Mouse (Mus musculus) neutrophil, adult 59 days (primary cell): ENCODE measurements around the gene Prl3a1. TPM values are rescaled to one million over a fixed set of nuclear protein-coding genes. Genes with fewer than 3 reads are reported as not detected.

Experiments used
- total RNA-seq, 2 experiments: library from RNA; stranded (reverse); gene quantifications; 1 replicate in 1 of 2; 2 replicates in 1 of 2; pipeline ENCODE4 v1.2.4; 2023

Prl3a1 gene
- total RNA-seq = not detected

GRCm38 (mm10) chr13:27259136-27259535, at the start of gene Prl3a1:
Gene Prl3a1 (plus strand): TSS chr13:27259436.

GRCm38 (mm10) chr13:27241547-27241946, 17.7 kb upstream of the Prl3a1 start, which contains the start of gene Prl3b1:
Gene Prl3b1 (plus strand): TSS chr13:27241847.

GRCm38 (mm10) chr13:27312334-27313225, 53.3 kb downstream of the Prl3a1 start, which contains the start of gene Prl6a1:
Gene Prl6a1 (plus strand): TSS chr13:27312627.

Other genes with a start within 250 kb of the Prl3a1 start
- gene Prl, start 201.9 kb upstream of the Prl3a1 start, total RNA-seq = not detected
- gene Prl3d1, start 165.2 kb upstream of the Prl3a1 start, total RNA-seq = not detected
- gene Prl3d2, start 137.7 kb upstream of the Prl3a1 start, total RNA-seq = not detected
- gene Prl3d3, start 102.6 kb upstream of the Prl3a1 start, total RNA-seq = not detected
- not detected for gene Prl3c1, start 62.8 kb upstream of the Prl3a1 start, total RNA-seq
- gene Prl3b1, start 17.6 kb upstream of the Prl3a1 start, total RNA-seq = not detected
- gene Prl6a1, start 53.2 kb downstream of the Prl3a1 start, total RNA-seq = not detected
- not detected for gene Prl8a2, start 86.2 kb downstream of the Prl3a1 start, total RNA-seq
- gene Prl2b1, start 131.4 kb downstream of the Prl3a1 start, total RNA-seq = not detected
- not detected for gene Prl8a6, start 179.3 kb downstream of the Prl3a1 start, total RNA-seq